ENCODE assay signal across 11 mouse cellular contexts in the genomic region with DNA sequence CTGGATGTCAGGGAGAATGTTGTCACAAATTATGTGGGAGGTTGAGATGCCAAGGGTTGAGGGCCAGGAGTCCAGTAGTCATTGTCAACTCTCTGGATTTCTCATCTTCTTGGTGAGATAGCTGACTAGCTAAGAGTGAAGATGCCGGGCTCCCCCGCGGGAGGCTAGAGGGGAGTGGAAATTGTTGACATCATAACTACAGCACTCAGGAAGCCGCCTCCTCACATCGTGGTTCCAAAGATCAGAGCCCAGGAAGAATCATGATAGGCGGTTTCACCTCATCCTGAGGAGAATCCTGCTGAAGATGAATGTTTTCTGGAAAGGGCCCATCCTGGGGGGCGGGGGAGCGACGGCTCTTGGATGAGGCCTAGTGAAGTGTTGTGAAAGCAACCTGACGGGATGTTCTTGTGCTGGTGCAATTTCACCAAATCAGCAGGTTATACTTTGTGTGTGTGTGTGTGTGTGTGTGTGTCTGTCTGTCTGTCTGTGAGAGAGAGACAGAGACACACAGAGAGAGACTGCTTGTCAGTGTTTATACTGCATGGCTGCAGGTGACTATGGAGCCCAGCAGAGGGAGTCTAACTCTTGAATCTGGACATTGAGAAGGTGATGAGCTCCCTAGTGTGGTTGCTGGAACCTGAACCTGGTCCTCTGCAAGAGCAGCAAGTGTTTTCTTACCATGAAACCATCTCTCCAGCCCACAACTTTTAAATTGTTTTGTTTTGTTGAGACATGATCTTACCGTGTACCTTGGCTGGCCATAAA.
DNase-seq lines count a peak whose midpoint lies in the region; ATAC-seq and TF ChIP-seq lines count a peak whose summit lies in the region.
"Had no signal": no experiment of that assay in that cellular context is flagged by ENCODE, and none has a peak within 500 bp of the region (broad histone marks: within the 10 kb centered on the region; RNA-seq: fewer than 3 reads in every experiment).

No protein-coding gene starts in this region.

- ATAC-seq in stomach, postnatal 0 days (ENCODE audit: low FRiP score, low TSS enrichment): 0 out of 2 replicates have a peak, but pooled peaks have one; percentile 25

- 85% methylated on average over 11 of the region's 11 CpGs for WGBS in stomach, postnatal 0 days

- no peak overlapping the region for H3K27ac ChIP-seq in left cerebral cortex, adult 2 months
- no peak overlapping the region for H3K27ac ChIP-seq in stomach, postnatal 0 days (replicated peaks)
- H3K27ac ChIP-seq: forebrain, embryonic 12.5 days had no signal

- H3K4me2 ChIP-seq in stomach, postnatal 0 days (replicated peaks; ENCODE audit: low read depth): no peak overlapping the region
- H3K4me2 ChIP-seq: forebrain, embryonic 12.5 days; heart, embryonic 11.5 days had no signal

- H3K4me1 ChIP-seq in stomach, postnatal 0 days (replicated peaks; ENCODE audit: control insufficient read depth, insufficient read depth): no peaks in the 10 kb centered on the region

- H3K36me3 ChIP-seq in stomach, postnatal 0 days (ENCODE audit: control insufficient read depth, insufficient read depth, low read length): peaks cover 7% of the 10 kb centered on the region; the same call in 1 of the 2 replicates

- TF ChIP-seq CTCF in left cerebral cortex, adult 2 months (IDR thresholded peaks at IDR 0.05): peak; percentile 22
- TF ChIP-seq CTCF in stomach, postnatal 0 days (IDR thresholded peaks at IDR 0.05; ENCODE audit: low read depth): peak; percentile 49; the same call in 1 of the 2 replicates

- intact Hi-C loops in left cerebral cortex, adult 2 months (cut with DNase I): loop anchor here (1.0 to 5.0 kb wide), 4 partner anchors 149 to 558 kb away; partner anchors contain the start of gene Cachd1
- intact Hi-C loops in left cerebral cortex, postnatal 4 days (cut with DNase I): loop anchor here (5.0 to 10.0 kb wide), 3 partner anchors 150 to 422 kb away; partner anchors contain the start of gene Cachd1

- no peaks in the 10 kb centered on the region for H3K27me3 ChIP-seq in stomach, postnatal 0 days (ENCODE audit: control insufficient read depth, insufficient read depth, low read length)
- H3K27me3 ChIP-seq: forebrain, embryonic 12.5 days had no signal

- H3K4me3 ChIP-seq in left cerebral cortex, adult 2 months: no peak overlapping the region
- H3K4me3 ChIP-seq in stomach, postnatal 0 days (ENCODE audit: low read depth, low read length): no peak overlapping the region
- H3K4me3 ChIP-seq: forebrain, embryonic 12.5 days had no signal

- H3K9ac ChIP-seq in stomach, postnatal 0 days (ENCODE audit: low read length): no peak overlapping the region
- H3K9ac ChIP-seq: forebrain, embryonic 12.5 days had no signal

- peak; percentile 6 for DNase-seq in embryo, embryonic 10.5 days (ENCODE audit: low spot score)
- no peak for DNase-seq in embryo, embryonic 11 days
- DNase-seq in left cerebral cortex, adult 2 months (ENCODE audit: extremely low spot score in 1 of 2, low spot score in 2 of 2): no peak
- DNase-seq in left cerebral cortex, postnatal 4 days: no peak
- peak; percentile 29 for DNase-seq in thymus, postnatal 4 days
- no peak for DNase-seq in thymus, postnatal 25 days
- no peak for DNase-seq in stomach, postnatal 0 days (ENCODE audit: low spot score)
- DNase-seq in right cerebral cortex, postnatal 14 days: no peak
- DNase-seq: cerebellum, adult 9-10 months had no signal

- no peak for TF ChIP-seq EP300 in stomach, postnatal 0 days (optimal IDR thresholded peaks at IDR 0.05)

- no peaks in the 10 kb centered on the region for H3K9me3 ChIP-seq in stomach, postnatal 0 days (ENCODE audit: control insufficient read depth, low read length)
- H3K9me3 ChIP-seq: forebrain, embryonic 12.5 days had no signal

Comparison
In these comparisons a context has a peak if more than half of its experiments do, and no peak if none do; other contexts are left out.
1. DNase-seq: peak in embryo, embryonic 10.5 days (single experiment) and thymus, postnatal 4 days (single experiment); none in embryo, embryonic 11 days (single experiment), left cerebral cortex, adult 2 months (0 of 2), left cerebral cortex, postnatal 4 days (single experiment), thymus, postnatal 25 days (single experiment), stomach, postnatal 0 days (single experiment) and right cerebral cortex, postnatal 14 days (single experiment).